Mouse (Mus musculus): ENCODE results near the gene Oaz1.
A peak's percentile ranks its signal among the peaks of the same experiment; 100 is the strongest.
"Not testable (repeated sequence)": the region's sequence is repeated elsewhere in the genome, so short reads cannot be mapped to it uniquely, and the experiment has no call there.

Gene Oaz1

DNA sequence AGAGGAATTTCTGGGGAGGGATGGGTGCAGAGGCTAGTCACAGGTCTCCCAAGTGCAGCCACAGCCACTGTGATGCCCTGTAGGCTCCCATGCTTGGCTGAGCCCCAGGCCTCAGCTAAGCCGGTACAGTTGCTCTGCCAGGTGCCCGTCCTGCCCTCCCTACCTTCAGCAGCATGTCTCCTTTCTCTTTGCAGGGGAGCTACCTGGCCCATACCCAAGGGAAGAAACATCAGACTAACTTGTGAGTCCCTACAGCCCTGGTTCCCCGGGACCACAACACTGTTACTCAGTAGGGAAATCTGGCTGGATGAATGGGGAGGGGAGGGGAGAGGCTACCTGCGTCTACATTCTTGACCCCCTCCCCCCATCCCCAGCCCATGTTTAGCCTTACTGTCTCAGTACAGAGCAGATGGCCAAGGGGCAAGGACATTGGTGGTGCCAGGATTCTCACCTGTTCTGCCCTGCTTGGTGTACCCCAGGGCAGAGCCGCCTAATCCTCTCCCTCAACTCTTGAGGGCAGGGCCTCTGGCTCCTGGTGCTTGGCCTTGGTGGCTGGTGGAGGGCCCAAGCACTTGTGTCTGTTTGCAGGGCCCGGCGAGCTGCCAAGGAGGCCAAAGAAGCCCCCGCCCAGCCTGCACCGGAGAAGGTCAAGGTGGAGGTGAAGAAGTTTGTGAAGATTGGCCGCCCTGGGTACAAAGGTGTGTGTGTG is 24.1 kb upstream of the Oaz1 start:
- no peak for DNase-seq (ENCODE audit: low spot score)

DNA sequence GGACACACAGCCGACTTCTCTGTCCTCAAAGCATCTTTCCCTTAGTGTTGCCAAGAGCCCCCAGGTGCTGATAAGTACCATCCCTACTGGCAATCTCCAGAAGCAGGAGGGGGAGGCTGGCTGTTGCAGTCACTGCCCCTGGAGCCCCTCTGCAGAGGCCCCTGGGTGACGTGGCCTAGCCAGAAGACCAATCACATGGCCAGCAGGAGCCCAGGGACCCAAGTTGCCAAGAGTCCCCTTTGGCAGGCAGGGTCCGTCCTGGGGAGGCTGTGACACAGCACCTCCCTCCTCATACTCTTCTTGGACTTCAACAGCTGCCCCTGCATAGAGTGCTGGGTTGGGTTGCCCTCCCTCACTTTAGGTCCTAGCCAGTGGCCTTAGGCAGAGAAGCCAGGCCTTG is 23.5 kb upstream of the Oaz1 start:
- no peak for DNase-seq (ENCODE audit: low spot score)

GRCm38 (mm10) chr10:80804340-80804739 is 22.1 kb upstream of the Oaz1 start:
- no peak for DNase-seq (ENCODE audit: low spot score)

GRCm38 (mm10) chr10:80804916-80805315 is 21.5 kb upstream of the Oaz1 start, which contains the start of gene Amh:
Gene Amh, plus strand, starts transcription at chr10:80805243.
- DNase-seq (ENCODE audit: low spot score): no peak

DNA sequence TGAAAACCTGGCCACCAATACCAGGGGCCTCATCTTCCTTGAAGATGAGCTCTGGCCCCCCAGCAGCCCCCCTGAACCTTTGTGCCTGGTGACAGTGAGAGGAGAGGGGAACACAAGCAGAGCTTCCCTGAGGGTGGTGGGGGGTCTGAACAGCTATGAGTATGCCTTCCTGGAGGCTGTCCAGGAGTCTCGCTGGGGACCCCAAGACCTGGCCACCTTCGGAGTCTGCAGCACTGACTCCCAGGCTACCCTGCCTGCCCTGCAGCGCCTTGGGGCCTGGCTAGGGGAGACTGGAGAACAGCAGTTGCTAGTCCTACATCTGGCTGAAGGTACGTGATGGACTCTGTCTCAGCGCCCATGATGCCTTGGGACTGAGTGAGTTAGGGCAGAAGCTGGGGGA is 21.1 kb upstream of the Oaz1 start:
- no peak for DNase-seq (ENCODE audit: low spot score)

DNA sequence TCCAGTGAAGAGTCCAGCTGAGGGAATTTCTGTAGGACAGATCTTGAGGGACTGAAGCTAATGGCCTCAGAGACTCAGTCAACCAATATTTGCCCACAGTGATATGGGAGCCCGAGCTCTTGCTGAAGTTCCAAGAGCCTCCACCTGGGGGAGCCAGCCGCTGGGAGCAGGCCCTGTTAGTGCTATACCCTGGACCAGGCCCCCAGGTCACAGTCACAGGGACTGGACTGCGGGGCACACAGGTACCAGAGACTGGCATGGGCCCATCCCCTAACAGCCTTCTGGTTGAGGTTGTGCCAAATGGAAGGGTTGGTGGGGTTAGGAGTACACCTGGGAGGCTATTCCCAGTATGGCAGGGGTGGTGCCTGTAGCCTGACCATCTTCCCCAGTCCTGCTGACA is 20.5 kb upstream of the Oaz1 start:
- peak; percentile 73 for DNase-seq (ENCODE audit: low spot score)

- DNase-seq (ENCODE audit: low spot score): no peak
Measured at GRCm38 (mm10) chr10:80806341-80807056, 20.0 kb upstream of the Oaz1 start.

DNA sequence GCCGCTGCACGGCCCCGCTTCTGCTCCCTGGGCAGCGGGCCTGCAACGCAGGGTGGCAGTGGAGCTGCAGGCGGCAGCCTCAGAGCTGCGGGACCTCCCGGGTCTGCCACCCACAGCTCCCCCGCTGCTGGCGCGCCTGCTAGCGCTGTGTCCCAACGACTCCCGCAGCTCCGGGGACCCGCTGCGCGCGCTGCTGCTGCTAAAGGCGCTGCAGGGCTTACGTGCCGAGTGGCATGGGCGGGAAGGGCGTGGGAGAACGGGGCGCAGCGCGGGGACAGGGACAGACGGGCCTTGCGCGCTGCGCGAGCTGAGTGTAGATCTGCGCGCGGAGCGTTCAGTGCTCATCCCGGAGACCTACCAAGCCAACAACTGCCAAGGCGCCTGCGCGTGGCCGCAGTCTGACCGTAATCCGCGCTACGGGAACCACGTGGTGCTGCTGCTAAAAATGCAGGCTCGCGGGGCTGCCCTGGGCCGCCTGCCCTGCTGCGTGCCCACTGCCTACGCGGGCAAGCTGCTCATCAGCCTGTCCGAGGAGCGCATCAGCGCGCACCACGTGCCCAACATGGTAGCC is 19.3 kb upstream of the Oaz1 start:
- DNase-seq (ENCODE audit: low spot score): no peak

DNA sequence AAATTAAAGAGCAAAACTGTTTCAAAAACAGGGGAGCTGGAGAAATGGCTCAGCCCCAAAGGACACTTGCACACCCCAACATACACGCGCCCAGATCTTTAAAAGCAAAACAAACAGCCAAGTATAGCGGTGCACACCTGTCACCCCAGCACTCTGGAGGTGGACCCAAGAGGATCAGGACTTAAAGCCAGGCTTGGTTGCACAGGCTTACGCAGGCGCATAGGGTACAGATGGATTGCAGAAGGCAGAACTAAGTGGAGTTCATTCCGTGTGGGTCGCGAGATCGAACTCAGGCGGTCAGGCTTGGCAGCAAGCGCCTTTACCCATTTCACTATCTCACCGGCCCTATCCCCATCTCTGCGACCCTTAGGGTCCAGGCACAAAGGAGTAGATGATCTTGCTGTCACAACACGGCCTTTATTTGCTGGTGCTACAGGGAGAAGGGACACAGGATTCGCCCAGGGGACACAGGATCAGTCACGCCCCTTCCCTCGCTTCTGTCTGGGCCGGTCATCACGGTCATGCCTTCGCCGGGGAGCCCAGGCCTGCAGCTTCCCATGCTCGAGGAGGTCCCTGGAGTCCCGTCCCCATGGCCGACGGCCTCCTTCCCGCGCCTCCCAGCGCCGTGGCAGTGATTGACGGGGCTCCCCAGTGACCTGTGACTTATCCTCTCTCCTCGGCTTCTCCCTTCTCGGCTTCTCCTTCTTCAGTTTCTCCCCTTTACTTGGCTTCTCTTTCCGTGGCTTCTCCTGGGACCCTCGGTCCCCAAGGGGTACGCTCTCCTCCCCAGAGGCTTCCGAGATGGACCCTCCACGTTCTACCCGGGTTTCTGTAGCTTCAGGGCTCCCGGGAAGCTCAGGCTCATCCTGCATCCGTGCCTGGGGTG is 18.1 kb upstream of the Oaz1 start:
- no peak for DNase-seq (ENCODE audit: low spot score)

- no peak for DNase-seq (ENCODE audit: low spot score)
Measured at GRCm38 (mm10) chr10:80808985-80809632, 17.3 kb upstream of the Oaz1 start.

DNA sequence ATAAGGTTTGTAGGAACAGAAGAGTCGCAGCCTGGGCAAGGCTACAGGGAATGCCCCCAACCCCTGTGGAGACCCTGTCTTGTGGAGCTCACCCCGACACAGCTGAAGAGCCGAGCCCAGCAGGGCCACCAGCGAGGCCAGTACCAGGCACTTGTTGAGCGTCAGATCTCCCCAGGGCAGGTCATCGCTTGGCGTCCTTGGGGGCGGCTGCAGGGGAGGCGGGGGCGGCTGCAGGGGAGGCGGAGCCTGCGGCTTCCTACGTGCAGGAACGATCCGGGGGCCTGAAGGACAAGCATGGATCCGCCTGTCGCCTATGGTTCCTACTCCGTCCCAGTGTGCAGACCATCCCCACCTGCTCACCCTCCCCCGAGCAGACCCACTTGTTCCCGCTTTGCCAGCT is 16.4 kb upstream of the Oaz1 start:
- DNase-seq (ENCODE audit: low spot score): no peak

DNA sequence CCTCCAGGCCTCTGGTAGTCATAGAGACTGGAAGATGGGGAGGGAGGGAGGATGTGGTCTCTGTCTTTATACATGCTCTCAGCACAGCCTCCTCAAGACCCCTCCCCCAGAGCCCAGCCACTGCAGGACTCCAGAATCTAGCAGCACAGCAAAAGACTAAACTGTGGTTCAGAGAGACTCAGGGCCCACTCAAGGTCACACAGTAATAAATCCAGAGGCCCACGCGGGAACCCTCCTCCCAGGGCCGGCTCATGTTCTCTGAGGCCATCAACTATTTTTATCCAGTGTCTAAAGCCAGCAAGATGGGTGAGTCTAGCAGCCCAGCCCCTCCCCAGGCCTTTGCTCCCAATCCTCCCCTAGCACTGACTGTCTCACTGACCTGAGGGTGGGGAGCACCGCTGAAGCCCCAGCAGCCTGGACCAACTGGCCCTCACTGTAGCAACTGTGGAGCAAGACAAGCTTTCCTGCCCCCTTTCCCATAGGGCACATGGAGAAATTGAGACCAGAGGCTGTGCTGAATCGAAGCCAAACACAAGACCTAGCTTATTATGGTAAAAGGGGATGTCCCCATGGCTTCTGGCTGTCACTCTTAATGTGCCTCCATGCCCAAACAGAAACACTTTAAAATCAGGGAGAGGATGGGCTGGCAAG is 13.9 kb upstream of the Oaz1 start:
- DNase-seq (ENCODE audit: low spot score): no peak

GRCm38 (mm10) chr10:80813366-80813765 is 13.1 kb upstream of the Oaz1 start, which contains the start of gene Jsrp1:
Gene Jsrp1, minus strand, starts transcription at chr10:80813498.
- DNase-seq (ENCODE audit: low spot score): no peak

DNA sequence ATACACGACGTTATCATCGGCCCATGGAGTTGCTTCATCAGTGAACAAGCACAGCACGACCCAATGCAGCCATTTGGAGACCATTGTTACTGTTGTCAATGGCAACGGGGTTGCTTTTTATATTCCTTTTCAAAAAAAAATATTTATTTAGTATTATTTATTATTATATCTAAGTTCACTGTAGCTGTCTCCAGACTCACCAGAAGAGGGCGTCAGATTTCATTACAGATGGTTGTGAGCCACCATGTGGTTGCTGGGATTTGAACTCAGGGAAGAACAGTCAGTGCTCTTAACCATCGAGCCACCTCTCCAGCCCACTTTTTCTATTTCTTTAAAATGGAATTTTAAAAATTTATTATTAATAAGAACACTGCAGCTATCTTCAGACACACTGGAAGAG is 11.7 kb upstream of the Oaz1 start:
- DNase-seq (ENCODE audit: low spot score): no peak

- not testable (repeated sequence) for DNase-seq (ENCODE audit: low spot score)
Measured at GRCm38 (mm10) chr10:80816303-80816702, 10.2 kb upstream of the Oaz1 start.

DNA sequence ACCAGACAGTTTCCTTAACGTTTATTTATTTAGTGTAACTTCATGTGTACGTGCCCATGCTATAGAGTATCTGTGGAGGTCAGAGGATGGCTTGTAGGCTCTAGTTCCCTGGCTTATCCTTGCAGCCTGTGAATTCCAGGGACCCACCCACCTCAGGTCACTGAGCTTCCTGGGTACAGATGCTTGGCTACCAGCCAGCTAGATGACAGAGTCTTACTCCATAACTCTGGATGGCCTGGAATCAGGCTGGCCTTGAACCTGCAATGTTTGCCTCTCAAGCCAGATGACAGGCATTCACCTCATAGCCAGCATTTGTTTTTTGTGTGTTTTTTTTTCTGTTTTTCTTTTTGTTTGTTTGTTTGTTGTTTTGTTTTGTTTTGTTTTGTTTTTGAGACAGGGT is 9.3 kb upstream of the Oaz1 start:
- no peak for DNase-seq (ENCODE audit: low spot score)

DNA sequence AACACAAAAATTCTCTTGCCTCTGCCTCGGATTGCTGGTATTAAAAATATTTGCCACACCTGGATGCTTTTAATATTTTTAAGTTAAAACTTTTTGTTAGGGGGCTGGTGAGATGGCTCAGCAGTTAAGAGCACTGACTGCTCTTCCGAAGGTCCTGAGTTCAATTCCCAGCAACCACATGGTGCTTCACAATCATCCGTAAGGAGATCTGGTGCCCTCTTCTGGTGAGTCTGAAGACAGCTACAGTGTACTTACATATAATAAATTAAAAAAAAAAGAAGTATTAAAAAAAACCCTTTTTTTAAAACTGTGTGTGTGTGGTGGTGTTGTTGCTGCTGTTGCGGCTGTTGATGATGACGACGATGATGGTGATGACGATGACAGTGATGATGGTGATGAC is 8.5 kb upstream of the Oaz1 start:
- DNase-seq (ENCODE audit: low spot score): not testable (repeated sequence)

- peak; percentile 84 for DNase-seq (ENCODE audit: low spot score)
Measured at GRCm38 (mm10) chr10:80818599-80819281, 7.7 kb upstream of the Oaz1 start.

- no peak for DNase-seq (ENCODE audit: low spot score)
Measured at GRCm38 (mm10) chr10:80819406-80819805, 7.0 kb upstream of the Oaz1 start.

GRCm38 (mm10) chr10:80821991-80822390 is 4.5 kb upstream of the Oaz1 start:
- DNase-seq (ENCODE audit: low spot score): no peak

- DNase-seq (ENCODE audit: low spot score): no peak
Measured at GRCm38 (mm10) chr10:80822528-80822927, 3.9 kb upstream of the Oaz1 start.

All from c-Kit-positive CD71-positive TER-119-positive erythroid progenitor cells, embryonic 14.5 days (primary cell).